Mouse (Mus musculus): ENCODE results near the gene Alkbh1. TPM values are rescaled to one million over a fixed set of nuclear protein-coding genes. Genes with fewer than 3 reads are reported as not detected.

Gene Alkbh1
- polyA plus RNA-seq, 1 experiment: 3.9 TPM

DNA sequence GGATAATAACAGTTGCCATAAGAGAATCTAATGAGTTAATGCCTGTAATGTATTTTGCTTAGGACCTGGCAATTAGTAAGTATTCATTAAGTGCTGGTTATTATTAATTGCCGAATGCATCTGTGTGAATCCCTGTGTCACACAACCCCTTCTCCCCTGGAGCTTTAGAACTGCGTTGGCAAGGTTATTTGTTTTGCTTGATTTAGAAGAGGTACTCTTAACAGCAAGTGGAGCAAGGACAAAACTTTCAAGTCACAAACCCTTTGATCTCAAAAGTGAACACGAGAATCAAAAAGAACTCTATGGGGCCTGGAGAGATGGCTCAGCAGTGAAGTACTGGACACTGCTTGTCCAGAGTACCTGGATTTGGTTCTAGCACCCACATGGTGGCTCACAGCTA lies 54.6 kb downstream of the Alkbh1 start:
- no peak for TF ChIP-seq GATA1 (IDR thresholded peaks at IDR 0.05; ENCODE audit: low read length)
- no peak for TF ChIP-seq TAL1 (IDR thresholded peaks at IDR 0.05; ENCODE audit: low read length)

GRCm38 (mm10) chr12:87388122-87388774 lies 55.6 kb downstream of the Alkbh1 start, which contains the start of gene Sptlc2:
Sptlc2 (minus strand) TSS chr12:87388355.
- H3K36me3 ChIP-seq (ENCODE audit: control insufficient read depth): no peaks in the 10 kb centered on the region
- peaks cover 9% of the 10 kb centered on the region for H3K27me3 ChIP-seq (ENCODE audit: control insufficient read depth)
- H3K9me3 ChIP-seq (ENCODE audit: control insufficient read depth, low read length): no peaks in the 10 kb centered on the region
- peak within 1 kb of the TSS; percentile 77 for H3K4me3 ChIP-seq (replicated peaks)
- peaks cover 26% of the 10 kb centered on the region for H3K4me1 ChIP-seq (ENCODE audit: control insufficient read depth)
- TF ChIP-seq GATA1 (IDR thresholded peaks at IDR 0.05; ENCODE audit: low read length) (no peak), TAL1 (IDR thresholded peaks at IDR 0.05; ENCODE audit: low read length) (no peak)

More for the DNA sequence above, 54.6 kb downstream of the Alkbh1 start:
- H3K4me3 ChIP-seq (replicated peaks): peak overlapping the region; percentile 77
- H3K9me3 ChIP-seq (ENCODE audit: control insufficient read depth, low read length): no peaks in the 10 kb centered on the region
- no peaks in the 10 kb centered on the region for H3K36me3 ChIP-seq (ENCODE audit: control insufficient read depth)
- peaks cover 26% of the 10 kb centered on the region for H3K4me1 ChIP-seq (ENCODE audit: control insufficient read depth)
- peaks cover 9% of the 10 kb centered on the region for H3K27me3 ChIP-seq (ENCODE audit: control insufficient read depth)

DNA sequence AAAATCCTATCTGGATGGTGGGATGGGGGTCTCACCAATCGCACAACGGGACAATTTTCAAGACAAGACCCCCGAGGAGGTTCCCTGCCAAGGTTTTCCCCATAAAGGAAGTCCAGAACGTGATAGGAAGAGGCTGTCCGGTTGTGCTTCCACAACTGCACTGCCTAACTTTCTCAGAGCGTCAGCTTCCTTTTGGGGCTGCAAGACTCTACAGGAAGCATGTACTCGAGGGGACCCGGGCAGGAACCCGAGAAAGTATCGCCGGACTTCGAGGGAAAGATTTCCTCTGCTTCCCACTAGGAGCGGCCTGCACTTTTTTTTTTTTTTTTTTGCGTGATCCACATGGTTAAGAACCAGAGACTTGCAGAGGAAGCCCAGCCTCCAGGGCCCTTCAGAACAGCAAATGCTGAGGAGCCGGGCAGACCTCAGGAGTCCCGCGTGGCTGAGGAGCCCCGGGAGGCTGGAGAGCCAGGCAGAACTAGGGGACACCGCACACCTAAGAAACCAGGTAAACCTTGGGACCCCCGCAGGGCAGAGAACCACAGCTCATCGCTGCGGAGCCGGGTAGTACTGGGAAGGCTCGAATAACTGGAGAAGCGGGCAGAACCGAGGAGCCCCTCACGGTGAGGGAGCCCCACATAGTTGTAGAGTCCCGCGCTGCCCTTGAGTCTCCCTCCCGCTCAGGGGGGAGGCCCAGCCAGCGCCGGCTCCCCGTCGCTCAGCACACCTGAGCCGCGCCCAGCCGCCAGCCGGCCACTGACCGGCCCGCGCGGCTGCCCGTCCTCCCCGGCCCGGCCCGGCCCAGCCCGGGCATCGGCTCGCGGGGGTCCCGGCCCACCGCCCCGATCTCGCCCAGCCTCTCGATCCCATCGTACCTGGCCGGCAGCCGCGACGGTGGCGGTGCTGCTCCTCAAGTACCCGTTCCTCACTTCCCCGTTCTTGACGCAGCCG lies 56.4 kb downstream of the Alkbh1 start:
- peaks cover 6% of the 10 kb centered on the region for H3K27me3 ChIP-seq (ENCODE audit: control insufficient read depth)
- peak overlapping the region; percentile 77 for H3K4me3 ChIP-seq (replicated peaks)
- no peaks in the 10 kb centered on the region for H3K9me3 ChIP-seq (ENCODE audit: control insufficient read depth, low read length)
- peaks cover 26% of the 10 kb centered on the region for H3K4me1 ChIP-seq (ENCODE audit: control insufficient read depth)
- no peak for TF ChIP-seq GATA1 (IDR thresholded peaks at IDR 0.05; ENCODE audit: low read length)
- TF ChIP-seq TAL1 (IDR thresholded peaks at IDR 0.05; ENCODE audit: low read length): no peak
- no peaks in the 10 kb centered on the region for H3K36me3 ChIP-seq (ENCODE audit: control insufficient read depth)

- Histone ChIP-seq H3K9me3 (ENCODE audit: control insufficient read depth, low read length) (no peaks in the 10 kb centered on the region), H3K27me3 (ENCODE audit: control insufficient read depth) (no peaks in the 10 kb centered on the region), H3K4me1 (ENCODE audit: control insufficient read depth) (peaks cover 43% of the 10 kb centered on the region), H3K36me3 (ENCODE audit: control insufficient read depth) (no peaks in the 10 kb centered on the region), H3K4me3 (replicated peaks) (no peak overlapping the region)
- TF ChIP-seq GATA1 (IDR thresholded peaks at IDR 0.05; ENCODE audit: low read length) (no peak), TAL1 (IDR thresholded peaks at IDR 0.05; ENCODE audit: low read length) (no peak)
These were observed 58.8 kb downstream of the Alkbh1 start for GRCm38 (mm10) chr12:87385051-87385450.

DNA sequence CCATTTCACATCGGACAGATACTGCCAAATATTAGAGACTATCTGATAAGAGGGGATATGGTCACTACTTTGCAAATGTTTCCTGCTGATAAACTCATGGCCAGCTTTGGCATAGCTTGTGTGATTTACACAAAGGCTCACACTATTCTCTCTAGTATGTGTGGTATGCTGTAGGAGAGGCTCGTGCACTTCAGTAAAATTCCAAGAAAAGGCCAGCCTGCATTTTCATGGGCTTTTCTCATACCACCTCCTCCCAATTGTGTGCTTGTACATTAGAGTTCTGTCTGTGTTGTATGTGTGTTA lies 62.5 kb downstream of the Alkbh1 start:
- Histone ChIP-seq H3K4me1 (ENCODE audit: control insufficient read depth) (peaks cover 27% of the 10 kb centered on the region), H3K27me3 (ENCODE audit: control insufficient read depth) (no peaks in the 10 kb centered on the region), H3K9me3 (ENCODE audit: control insufficient read depth, low read length) (no peaks in the 10 kb centered on the region), H3K36me3 (ENCODE audit: control insufficient read depth) (no peaks in the 10 kb centered on the region), H3K4me3 (replicated peaks) (no peak overlapping the region)
- TF ChIP-seq GATA1 (IDR thresholded peaks at IDR 0.05; ENCODE audit: low read length) (no peak), TAL1 (IDR thresholded peaks at IDR 0.05; ENCODE audit: low read length) (no peak)

DNA sequence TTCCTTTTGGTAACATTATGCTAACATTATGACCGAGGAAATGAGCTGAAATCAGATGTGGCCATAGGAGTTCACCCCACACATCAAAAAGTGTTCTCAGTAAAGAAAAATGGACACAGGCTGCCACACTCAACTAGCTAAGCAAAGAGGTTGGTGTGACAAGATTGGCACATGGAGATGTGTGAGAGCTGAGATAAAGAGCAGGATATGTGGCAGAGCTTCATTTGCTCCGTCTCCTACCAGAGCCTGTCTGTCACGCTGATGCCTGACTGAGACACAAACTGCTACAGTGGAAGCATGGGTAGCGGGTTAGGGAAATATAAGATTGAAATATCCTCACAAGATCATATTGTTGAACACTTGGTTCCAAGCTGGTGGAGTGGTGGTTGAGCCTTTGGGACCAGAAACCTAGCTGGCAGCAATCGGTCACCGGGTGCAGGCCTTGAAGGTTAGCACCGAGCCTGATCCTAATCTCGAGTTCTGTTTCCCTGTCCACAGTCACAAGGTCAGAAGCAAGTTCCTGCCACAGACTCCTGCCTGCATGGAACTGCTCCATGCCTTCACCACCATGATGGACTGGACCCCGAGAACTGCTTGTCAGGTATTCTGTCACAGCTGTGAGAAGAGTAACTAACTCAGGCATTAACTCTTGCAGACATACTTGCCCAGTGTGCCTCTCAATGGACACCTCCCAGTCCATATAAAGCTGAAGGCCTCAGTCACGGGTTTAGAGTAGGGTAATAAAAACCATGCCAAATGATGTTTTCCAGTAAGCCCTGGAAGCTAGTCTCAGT lies 63.0 kb downstream of the Alkbh1 start:
- Histone ChIP-seq H3K36me3 (ENCODE audit: control insufficient read depth) (no peaks in the 10 kb centered on the region), H3K4me1 (ENCODE audit: control insufficient read depth) (peaks cover 23% of the 10 kb centered on the region), H3K27me3 (ENCODE audit: control insufficient read depth) (no peaks in the 10 kb centered on the region), H3K4me3 (replicated peaks) (no peak overlapping the region), H3K9me3 (ENCODE audit: control insufficient read depth, low read length) (no peaks in the 10 kb centered on the region)
- TF ChIP-seq GATA1 (IDR thresholded peaks at IDR 0.05; ENCODE audit: low read length) (no peak), TAL1 (IDR thresholded peaks at IDR 0.05; ENCODE audit: low read length) (no peak)

- Histone ChIP-seq H3K9me3 (ENCODE audit: control insufficient read depth, low read length) (no peaks in the 10 kb centered on the region), H3K36me3 (ENCODE audit: control insufficient read depth) (no peaks in the 10 kb centered on the region; the same call in 1 of the 2 replicates), H3K4me1 (ENCODE audit: control insufficient read depth) (peaks cover 23% of the 10 kb centered on the region), H3K27me3 (ENCODE audit: control insufficient read depth) (no peaks in the 10 kb centered on the region), H3K4me3 (replicated peaks) (no peak overlapping the region)
- TF ChIP-seq GATA1 (IDR thresholded peaks at IDR 0.05; ENCODE audit: low read length) (no peak), TAL1 (IDR thresholded peaks at IDR 0.05; ENCODE audit: low read length) (no peak)
These were observed 64.3 kb downstream of the Alkbh1 start for GRCm38 (mm10) chr12:87379496-87379895.

Other genes with a start within 250 kb of the Alkbh1 start
- not detected in 2 replicates for gene Samd15, start 244.3 kb downstream of the Alkbh1 start, polyA plus RNA-seq (2012)
- gene Tmed8, start 243.6 kb downstream of the Alkbh1 start, polyA plus RNA-seq (2012): 0.01 and 0.02 TPM in 2 replicates
- 0.03 TPM in 1 of 2 replicates, not detected in the other for gene Noxred1, start 205.3 kb downstream of the Alkbh1 start, polyA plus RNA-seq (2012)
- gene Vipas39, start 177.8 kb downstream of the Alkbh1 start, polyA plus RNA-seq (2012): 0.06 TPM in 1 of 2 replicates, not detected in the other
- 12.6 and 13.5 TPM in 2 replicates for gene Ahsa1, start 177.5 kb downstream of the Alkbh1 start, polyA plus RNA-seq (2012)
- not detected in 2 replicates for gene Ism2, start 144.3 kb downstream of the Alkbh1 start, polyA plus RNA-seq (2012)
- 0.29 and 0.80 TPM in 2 replicates for gene Sptlc2, start 55.7 kb downstream of the Alkbh1 start, polyA plus RNA-seq (2012)
- 0.18 TPM in 1 of 2 replicates, not detected in the other for gene Slirp, start 121 bp downstream of the Alkbh1 start, polyA plus RNA-seq (2012)
- 2.1 and 2.5 TPM in 2 replicates for gene Snw1, start 28.3 kb upstream of the Alkbh1 start, polyA plus RNA-seq (2012)
- not detected in 2 replicates for gene Gm5788, start 50.7 kb upstream of the Alkbh1 start, polyA plus RNA-seq (2012)
- 0.03 TPM in 1 of 2 replicates, not detected in the other for gene Gm8300, start 70.3 kb upstream of the Alkbh1 start, polyA plus RNA-seq (2012)
- not detected in 2 replicates for gene Oog1, start 158.7 kb upstream of the Alkbh1 start, polyA plus RNA-seq (2012)
- gene Gm4027, start 174.9 kb upstream of the Alkbh1 start, polyA plus RNA-seq (2012): not detected in 2 replicates
- gene Gm16381, start 200.6 kb upstream of the Alkbh1 start, polyA plus RNA-seq (2012): not detected in 2 replicates